ENCODE assay signal across 18 mouse cellular contexts in genomic region chr9:69763681-69764585, GRCm38 (mm10). TPM values are rescaled to one million over a fixed set of nuclear protein-coding genes. Genes with fewer than 3 reads are reported as not detected.
DNase-seq lines count a peak whose midpoint lies in the region; ATAC-seq and TF ChIP-seq lines count a peak whose summit lies in the region.
"Had no signal": no experiment of that assay in that cellular context is flagged by ENCODE, and none has a peak within 500 bp of the region (broad histone marks: within the 10 kb centered on the region; RNA-seq: fewer than 3 reads in every experiment).

No protein-coding gene starts in this region.

- H3K36me3 ChIP-seq in kidney, adult 2 months (ENCODE audit: control insufficient read depth, insufficient read depth, low read length), result no peaks in the 10 kb centered on the region
- H3K36me3 ChIP-seq in kidney, embryonic 14.5 days (ENCODE audit: control insufficient read depth, insufficient read depth, low read length), result no peaks in the 10 kb centered on the region
- no peaks in the 10 kb centered on the region for H3K36me3 ChIP-seq in hindbrain, embryonic 15.5 days
- H3K36me3 ChIP-seq in midbrain, postnatal 0 days (ENCODE audit: insufficient read depth, low read length), result no peaks in the 10 kb centered on the region
- H3K36me3 ChIP-seq: embryonic facial prominence, embryonic 15.5 days; liver, embryonic 13.5 days had no signal

- intact Hi-C loops in left cerebral cortex, postnatal 25 days (cut with DNase I), result loop anchor here (5.0 to 10.0 kb wide), 3 partner anchors 92 to 1451 kb away; partner anchors contain the start of genes Aldh1a2 and Bnip2

- TF ChIP-seq CTCF in kidney, adult 2 months (conservative IDR thresholded peaks at IDR 0.05; ENCODE audit: insufficient read depth, insufficient read length, low read depth, low read length), result no peak
- TF ChIP-seq CTCF in brain, embryonic 14.5 days (IDR thresholded peaks at IDR 0.05; ENCODE audit: borderline replicate concordance, extremely low read depth, insufficient read depth, insufficient read length), result no peak
- TF ChIP-seq CTCF in midbrain, postnatal 0 days (IDR thresholded peaks at IDR 0.05), result no peak

- no peak overlapping the region for H3K4me2 ChIP-seq in kidney, embryonic 14.5 days (replicated peaks; ENCODE audit: low read depth, low read length)
- H3K4me2 ChIP-seq in hindbrain, embryonic 15.5 days, result peak overlapping the region; percentile 40
- peak overlapping the region; percentile 46 for H3K4me2 ChIP-seq in midbrain, postnatal 0 days (ENCODE audit: low read depth, low read length, poor library complexity, severe bottlenecking)
- H3K4me2 ChIP-seq: embryonic facial prominence, embryonic 15.5 days; liver, embryonic 13.5 days had no signal

- TF ChIP-seq POLR2A in kidney, adult 2 months (IDR thresholded peaks at IDR 0.05; ENCODE audit: low read depth, low read length), result no peak
- no peak for TF ChIP-seq POLR2A in brain, embryonic 14.5 days (IDR thresholded peaks at IDR 0.05; ENCODE audit: borderline replicate concordance, extremely low read depth, insufficient read depth, insufficient read length, poor library complexity, severe bottlenecking)

- no peak overlapping the region for H3K27ac ChIP-seq in kidney, adult 2 months (ENCODE audit: insufficient read depth, low read depth, low read length)
- H3K27ac ChIP-seq in kidney, embryonic 14.5 days (ENCODE audit: low read depth, low read length), result no peak overlapping the region
- no peak overlapping the region for H3K27ac ChIP-seq in hindbrain, embryonic 15.5 days (replicated peaks)
- H3K27ac ChIP-seq in midbrain, postnatal 0 days (ENCODE audit: low read depth, low read length), result no peak overlapping the region
- H3K27ac ChIP-seq: embryonic facial prominence, embryonic 15.5 days; gastrocnemius, adult 2 months; liver, embryonic 13.5 days had no signal

- no peak overlapping the region for H3K9ac ChIP-seq in kidney, embryonic 14.5 days (ENCODE audit: low read depth, low read length)
- H3K9ac ChIP-seq in hindbrain, embryonic 15.5 days, result no peak overlapping the region
- H3K9ac ChIP-seq in midbrain, postnatal 0 days (replicated peaks; ENCODE audit: low read length, poor library complexity, severe bottlenecking), result no peak overlapping the region
- H3K9ac ChIP-seq: embryonic facial prominence, embryonic 15.5 days; liver, embryonic 13.5 days had no signal

- H3K4me1 ChIP-seq in kidney, adult 2 months (ENCODE audit: control insufficient read depth, insufficient read depth, low read length), result no peaks in the 10 kb centered on the region; the same call in 1 of the 2 replicates
- no peaks in the 10 kb centered on the region for H3K4me1 ChIP-seq in kidney, embryonic 14.5 days (ENCODE audit: control insufficient read depth, insufficient read depth, low read length)
- peaks cover 19% of the 10 kb centered on the region for H3K4me1 ChIP-seq in hindbrain, embryonic 15.5 days (replicated peaks)
- no peaks in the 10 kb centered on the region for H3K4me1 ChIP-seq in midbrain, postnatal 0 days (ENCODE audit: insufficient read depth, low read length)
- H3K4me1 ChIP-seq: liver, embryonic 13.5 days had no signal

- 2% methylated on average over 25 of the region's 25 CpGs for WGBS in kidney, adult 2 months
- WGBS in kidney, embryonic 14.5 days, result under 1% methylated on average over 25 of the region's 25 CpGs
- WGBS in hindbrain, embryonic 15.5 days, result 2% methylated on average over 25 of the region's 25 CpGs
- under 1% methylated on average over 25 of the region's 25 CpGs for whole genome bisulfite sequencing in midbrain, postnatal 0 days

- ATAC-seq in kidney, embryonic 14.5 days (ENCODE audit: low FRiP score, low TSS enrichment), result no peak
- no peak for ATAC-seq in hindbrain, embryonic 15.5 days (ENCODE audit: low FRiP score, low read depth)
- no peak for ATAC-seq in midbrain, postnatal 0 days (ENCODE audit: low FRiP score)
- ATAC-seq in megakaryocyte progenitor cell, adult 5-6 weeks (replicated peaks; ENCODE audit: poor library complexity), result no peak
- ATAC-seq in erythroid progenitor cell, adult 5-6 weeks (replicated peaks; ENCODE audit: low FRiP score, poor library complexity, severe bottlenecking), result no peak
- ATAC-seq: Patski had no signal

- DNase-seq in kidney, adult 2 months, result peak; percentile 27
- DNase-seq in brain, embryonic 14.5 days (ENCODE audit: low read depth), result peak; percentile 37
- DNase-seq in midbrain, postnatal 0 days (ENCODE audit: low spot score), result no peak
- no peak for DNase-seq in left cerebral cortex, postnatal 25 days (ENCODE audit: low spot score in 2 of 2)
- DNase-seq: adrenal gland, postnatal 25 days; cerebellum, adult 8-10 months; gastrocnemius, adult 2 months; kidney, adult 9 months; liver, embryonic 13.5 days; lung, postnatal 4 days had no signal

- H3K27me3 ChIP-seq in kidney, adult 2 months (replicated peaks; ENCODE audit: control insufficient read depth, insufficient read depth, low read length), result peaks cover 9% of the 10 kb centered on the region
- peaks cover 94% of the 10 kb centered on the region for H3K27me3 ChIP-seq in kidney, embryonic 14.5 days (ENCODE audit: control insufficient read depth, insufficient read depth, low read length)
- H3K27me3 ChIP-seq in hindbrain, embryonic 15.5 days, result peaks cover 57% of the 10 kb centered on the region
- peaks cover 57% of the 10 kb centered on the region for H3K27me3 ChIP-seq in midbrain, postnatal 0 days (ENCODE audit: insufficient read depth, low read length)

- no peaks in the 10 kb centered on the region for H3K9me3 ChIP-seq in kidney, embryonic 14.5 days (ENCODE audit: control insufficient read depth, low read length)
- no peaks in the 10 kb centered on the region for H3K9me3 ChIP-seq in hindbrain, embryonic 15.5 days
- H3K9me3 ChIP-seq in midbrain, postnatal 0 days (ENCODE audit: low read length), result no peaks in the 10 kb centered on the region
- H3K9me3 ChIP-seq: embryonic facial prominence, embryonic 15.5 days; liver, embryonic 13.5 days had no signal

- no peak overlapping the region for H3K4me3 ChIP-seq in kidney, adult 2 months (ENCODE audit: insufficient read depth, low read depth, low read length)
- no peak overlapping the region for H3K4me3 ChIP-seq in kidney, embryonic 14.5 days (ENCODE audit: low read length)
- H3K4me3 ChIP-seq in hindbrain, embryonic 15.5 days, result peak overlapping the region; percentile 10
- peak overlapping the region; percentile 9; the same call in 1 of the 2 replicates for H3K4me3 ChIP-seq in midbrain, postnatal 0 days (ENCODE audit: low read depth, low read length)
- H3K4me3 ChIP-seq: embryonic facial prominence, embryonic 15.5 days; gastrocnemius, adult 2 months; liver, embryonic 13.5 days had no signal

RNA-seq across cellular contexts. Expression of gene Foxb1, which starts 3.2 kb away (rescaled TPM):
- polyA plus RNA-seq in kidney, adult 2 months (2012; rRNA removed), result not detected in 2 replicates
- 0.07 TPM in 2 replicates for polyA plus RNA-seq in kidney, embryonic 14.5 days (2014; fragmentation: Nextera tagmentation; extraction: Ambion mirVana)
- 10.1 and 14.1 TPM in 2 replicates for polyA plus RNA-seq in brain, embryonic 14.5 days (2012; rRNA removed)
- polyA plus RNA-seq in hindbrain, embryonic 15.5 days (2015; fragmentation: Nextera tagmentation; extraction: Ambion mirVana), result 6.9 and 7.9 TPM in 2 replicates
- 18.0 and 18.1 TPM in 2 replicates for total RNA-seq in midbrain, postnatal 0 days (2014; rRNA removed)
- 16.5 and 18.5 TPM in 2 replicates for polyA plus RNA-seq in midbrain, postnatal 0 days (2015; fragmentation: Nextera tagmentation; extraction: Ambion mirVana)
- total RNA-seq in megakaryocyte progenitor cell, adult 5-6 weeks (2015), result not detected in 2 replicates
- total RNA-seq in megakaryocyte progenitor cell, adult 5-6 weeks (2017), result not detected in 2 replicates
- not detected for total RNA-seq in left cerebral cortex, postnatal 25 days (2021)
- total RNA-seq in erythroid progenitor cell, adult 5-6 weeks (2015; ENCODE audit: low replicate concordance), result not detected in 2 replicates
- not detected in 2 replicates for total RNA-seq in erythroid progenitor cell, adult 5-6 weeks (2017; ENCODE audit: low replicate concordance)
- total RNA-seq: adrenal gland, postnatal 25 days; gastrocnemius, adult 2 months had no signal
- polyA plus RNA-seq: C2C12; embryonic facial prominence, embryonic 15.5 days; heart, embryonic 14.5 days; liver, embryonic 13.5 days; Patski had no signal

Comparison
In these comparisons a context has a peak if more than half of its experiments do, and no peak if none do; other contexts are left out.
1. DNase-seq: peak in kidney, adult 2 months (single experiment) and brain, embryonic 14.5 days (single experiment); none in midbrain, postnatal 0 days (single experiment) and left cerebral cortex, postnatal 25 days (0 of 2).
2. H3K4me3 ChIP-seq: peak in hindbrain, embryonic 15.5 days (single experiment) and midbrain, postnatal 0 days (single experiment); none in kidney, adult 2 months (single experiment) and kidney, embryonic 14.5 days (single experiment).